Mouse (Mus musculus): Measurements from ENCODE around the gene Lemd1. TPM values are rescaled to one million over a fixed set of nuclear protein-coding genes. Genes with fewer than 3 reads are reported as not detected.
A peak's percentile ranks its signal among the peaks of the same experiment; 100 is the strongest.

The Lemd1 gene
- polyA plus RNA-seq, 1 experiment from 2014 or later = not detected

DNA sequence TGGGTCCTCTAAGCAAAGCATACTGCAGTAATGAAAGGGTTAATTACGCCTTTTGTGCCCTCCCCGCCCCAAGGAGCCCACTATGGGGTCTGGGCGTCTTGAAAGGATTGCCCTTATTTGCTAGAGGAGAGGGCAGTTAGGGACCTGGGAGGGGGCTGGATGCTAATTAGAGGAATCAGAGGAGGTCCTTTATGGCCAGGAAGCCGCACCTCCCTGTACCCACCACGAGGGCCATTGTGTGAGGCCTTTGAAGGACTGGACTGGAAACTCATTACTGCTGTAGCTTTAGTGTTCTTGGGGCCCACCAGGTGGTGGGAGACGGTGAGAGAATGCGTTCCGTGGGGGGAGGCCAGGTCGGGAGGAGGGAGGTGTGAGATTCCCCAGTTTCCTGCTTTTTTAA, 6.4 kb downstream of the Lemd1 start:
- no peaks in the 10 kb centered on the region for H3K27me3 ChIP-seq (replicated peaks; ENCODE audit: insufficient read depth, low read length)

DNA sequence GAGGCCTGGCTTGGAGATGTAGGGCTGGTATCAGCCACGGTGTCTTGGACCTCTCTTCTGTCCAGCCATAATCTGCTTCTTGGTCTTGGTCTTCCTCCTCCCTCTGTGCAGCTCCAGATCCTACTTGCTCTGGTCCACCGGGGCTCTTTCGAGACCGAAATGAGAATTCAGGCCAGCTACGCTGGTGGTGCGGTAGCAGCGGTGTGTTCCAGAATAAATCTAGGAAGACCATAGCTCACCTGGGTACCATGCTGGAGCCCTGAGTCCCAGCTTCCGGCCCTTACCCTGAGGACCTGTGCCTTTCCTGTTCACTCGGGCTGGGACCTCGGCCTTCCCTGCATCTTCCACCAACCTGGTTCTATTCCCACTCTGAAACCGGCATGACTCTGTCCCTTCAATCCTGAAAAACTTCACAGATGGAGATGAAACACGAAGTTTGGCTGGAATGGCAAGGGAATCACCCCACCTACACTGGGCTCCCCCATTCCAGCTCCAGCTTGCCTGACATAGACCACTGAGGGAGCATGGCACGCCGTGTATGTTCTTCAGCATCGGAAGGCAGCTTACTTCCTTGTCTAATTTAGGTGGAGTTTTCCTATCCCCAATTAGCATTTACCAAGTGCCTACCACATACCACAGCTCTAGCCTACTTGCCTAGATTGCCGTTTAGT, 7.3 kb downstream of the Lemd1 start:
- Histone ChIP-seq H3K9ac (replicated peaks; ENCODE audit: low read depth) (no peak overlapping the region), H3K4me1 (ENCODE audit: insufficient read depth, low read depth, low read length) (peaks cover 3% of the 10 kb centered on the region; the same call in 1 of the 2 replicates), H3K4me2 (replicated peaks; ENCODE audit: low read depth, low read length) (no peak overlapping the region), H3K27ac (ENCODE audit: low read length) (no peak overlapping the region), H3K9me3 (ENCODE audit: low read length) (no peaks in the 10 kb centered on the region), H3K4me3 (ENCODE audit: low read depth, low read length) (no peak overlapping the region), H3K36me3 (ENCODE audit: insufficient read depth, low read length) (no peaks in the 10 kb centered on the region), H3K27me3 (replicated peaks; ENCODE audit: insufficient read depth, low read length) (no peaks in the 10 kb centered on the region)
- WGBS = 83% methylated on average over 16 of the region's 16 CpGs
- TF ChIP-seq EP300 (IDR thresholded peaks at IDR 0.05) (no peak), CTCF (IDR thresholded peaks at IDR 0.05) (no peak)
- DNase-seq (ENCODE audit: low spot score) (no peak), ATAC-seq (no peak)

More for the DNA sequence above, 6.4 kb downstream of the Lemd1 start:
- peaks cover 3% of the 10 kb centered on the region; the same call in 1 of the 2 replicates for H3K4me1 ChIP-seq (ENCODE audit: insufficient read depth, low read depth, low read length)
- H3K36me3 ChIP-seq (ENCODE audit: insufficient read depth, low read length) = no peaks in the 10 kb centered on the region
- H3K27ac ChIP-seq (ENCODE audit: low read length) = no peak overlapping the region
- H3K4me2 ChIP-seq (replicated peaks; ENCODE audit: low read depth, low read length) = no peak overlapping the region
- no peak overlapping the region for H3K9ac ChIP-seq (replicated peaks; ENCODE audit: low read depth)
- WGBS = 24% methylated on average over 9 of the region's 9 CpGs
- ATAC-seq = no peak
- H3K9me3 ChIP-seq (ENCODE audit: low read length) = no peaks in the 10 kb centered on the region
- no peak for DNase-seq (ENCODE audit: low spot score)
- no peak for TF ChIP-seq CTCF (IDR thresholded peaks at IDR 0.05)
- TF ChIP-seq EP300 (IDR thresholded peaks at IDR 0.05) = no peak
- no peak overlapping the region for H3K4me3 ChIP-seq (ENCODE audit: low read depth, low read length)

DNA sequence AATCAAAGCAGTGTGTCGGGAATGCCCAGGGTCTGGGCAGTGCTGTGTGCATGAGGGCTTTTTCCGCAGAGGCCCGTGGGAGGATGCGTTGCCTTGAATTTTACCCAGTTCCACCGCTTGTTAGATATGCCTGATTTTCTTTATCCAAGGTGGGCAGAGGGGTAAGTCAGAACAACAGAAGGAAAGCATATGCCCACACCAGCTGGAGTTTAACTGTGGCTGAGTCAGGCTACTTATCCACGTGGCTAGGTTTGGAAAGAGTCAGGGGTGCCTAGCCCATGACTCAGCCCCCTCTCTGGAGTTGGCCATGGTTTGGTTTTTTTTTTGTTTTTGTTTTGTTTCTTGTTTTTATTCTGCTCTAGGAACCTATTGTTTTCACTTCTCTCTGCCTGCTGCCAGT, 8.0 kb downstream of the Lemd1 start:
- ATAC-seq (no peak), DNase-seq (ENCODE audit: low spot score) (no peak)
- WGBS = 80% methylated on average over 6 of the region's 6 CpGs
- no peak overlapping the region for H3K4me2 ChIP-seq (replicated peaks; ENCODE audit: low read depth, low read length)
- no peaks in the 10 kb centered on the region for H3K36me3 ChIP-seq (ENCODE audit: insufficient read depth, low read length)
- H3K4me3 ChIP-seq (ENCODE audit: low read depth, low read length) = no peak overlapping the region
- no peaks in the 10 kb centered on the region for H3K27me3 ChIP-seq (replicated peaks; ENCODE audit: insufficient read depth, low read length)
- TF ChIP-seq CTCF (IDR thresholded peaks at IDR 0.05) (no peak), EP300 (IDR thresholded peaks at IDR 0.05) (no peak)
- H3K4me1 ChIP-seq (ENCODE audit: insufficient read depth, low read depth, low read length) = peaks cover 3% of the 10 kb centered on the region; the same call in 1 of the 2 replicates
- no peaks in the 10 kb centered on the region for H3K9me3 ChIP-seq (ENCODE audit: low read length)
- no peak overlapping the region for H3K27ac ChIP-seq (ENCODE audit: low read length)
- no peak overlapping the region for H3K9ac ChIP-seq (replicated peaks; ENCODE audit: low read depth)

DNA sequence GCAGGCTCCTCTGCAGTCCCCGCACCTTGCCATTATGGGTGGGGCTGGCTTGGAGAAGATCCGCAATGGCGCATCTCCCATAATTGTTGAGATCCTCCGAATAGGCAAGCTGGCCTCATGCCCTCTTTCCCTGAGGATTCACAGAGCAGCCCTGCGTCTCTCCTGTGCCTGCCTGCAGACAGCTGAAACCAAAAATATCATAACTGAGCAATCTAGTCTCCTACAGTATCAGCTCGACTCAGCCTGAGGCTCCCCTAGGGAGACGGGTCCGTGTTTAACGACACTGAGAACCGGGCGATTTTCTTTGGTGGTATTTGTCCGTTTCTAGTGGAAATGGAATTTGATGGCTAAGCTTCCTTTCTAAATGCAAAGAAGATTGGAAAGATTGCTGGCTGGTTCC, 8.7 kb downstream of the Lemd1 start:
- Histone ChIP-seq H3K27ac (ENCODE audit: low read length) (no peak overlapping the region), H3K4me1 (ENCODE audit: insufficient read depth, low read depth, low read length) (peaks cover 3% of the 10 kb centered on the region; the same call in 1 of the 2 replicates), H3K9me3 (ENCODE audit: low read length) (no peaks in the 10 kb centered on the region), H3K4me2 (replicated peaks; ENCODE audit: low read depth, low read length) (no peak overlapping the region; the same call in 1 of the 2 replicates), H3K4me3 (ENCODE audit: low read depth, low read length) (no peak overlapping the region), H3K27me3 (replicated peaks; ENCODE audit: insufficient read depth, low read length) (no peaks in the 10 kb centered on the region), H3K9ac (replicated peaks; ENCODE audit: low read depth) (no peak overlapping the region), H3K36me3 (ENCODE audit: insufficient read depth, low read length) (no peaks in the 10 kb centered on the region)
- DNase-seq (ENCODE audit: low spot score) = no peak
- TF ChIP-seq CTCF (IDR thresholded peaks at IDR 0.05) = no peak
- no peak for TF ChIP-seq EP300 (IDR thresholded peaks at IDR 0.05)
- no peak for ATAC-seq
- WGBS = 20% methylated on average over 12 of the region's 12 CpGs

DNA sequence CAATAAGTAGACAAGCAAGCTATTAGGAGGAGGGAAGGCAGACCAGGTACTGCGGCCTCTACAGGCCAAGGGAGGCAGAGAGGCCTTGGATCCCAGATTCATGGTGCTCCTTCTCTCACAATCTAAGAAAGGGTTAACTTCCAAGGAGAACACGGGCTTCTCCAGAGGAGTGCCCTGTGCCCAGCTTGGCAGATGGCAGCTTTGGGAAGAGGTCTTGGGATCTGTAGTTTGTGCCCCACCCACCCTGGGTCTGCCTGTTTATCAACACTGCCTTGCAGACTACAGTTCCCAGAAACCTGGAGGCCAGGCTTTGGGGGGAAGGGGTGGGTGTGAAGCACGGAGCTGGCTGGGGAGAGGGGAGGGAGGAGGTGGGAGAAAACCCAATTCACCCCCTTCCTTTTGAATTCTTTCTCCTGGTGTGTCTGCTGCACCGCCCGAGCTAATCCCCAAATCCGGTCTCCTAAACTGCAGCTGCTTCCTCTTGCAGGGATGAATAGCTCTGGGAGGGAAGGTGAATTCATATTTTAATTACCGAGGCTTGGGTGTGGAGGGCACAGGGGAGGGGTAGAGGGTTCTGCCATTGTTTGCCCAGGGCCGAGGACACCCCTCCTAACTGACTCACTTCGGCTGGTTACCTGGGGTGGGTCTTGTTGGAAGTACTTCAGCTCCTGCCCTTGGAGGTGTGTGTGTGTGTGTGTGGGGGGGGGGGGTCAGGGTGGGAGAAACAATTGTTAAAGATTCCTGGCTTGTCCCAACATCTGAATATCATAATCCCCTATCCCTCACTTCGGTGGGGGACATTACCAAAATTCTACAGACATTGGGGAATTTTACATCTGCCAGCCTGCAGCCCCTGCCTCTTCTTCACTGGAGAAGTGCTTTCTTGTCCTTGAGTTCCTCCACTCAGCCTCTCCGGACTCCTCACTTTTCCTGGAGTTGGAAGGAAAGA, 9.6 kb downstream of the Lemd1 start:
- Histone ChIP-seq H3K27ac (ENCODE audit: low read length) (no peak overlapping the region), H3K27me3 (replicated peaks; ENCODE audit: insufficient read depth, low read length) (no peaks in the 10 kb centered on the region), H3K4me1 (ENCODE audit: insufficient read depth, low read depth, low read length) (peaks cover 5% of the 10 kb centered on the region; the same call in 1 of the 2 replicates), H3K4me3 (ENCODE audit: low read depth, low read length) (no peak overlapping the region), H3K36me3 (ENCODE audit: insufficient read depth, low read length) (no peaks in the 10 kb centered on the region), H3K9me3 (ENCODE audit: low read length) (no peaks in the 10 kb centered on the region), H3K4me2 (replicated peaks; ENCODE audit: low read depth, low read length) (no peak overlapping the region; the same call in 1 of the 2 replicates), H3K9ac (replicated peaks; ENCODE audit: low read depth) (no peak overlapping the region)
- peak; percentile 72 for ATAC-seq
- peak; percentile 47 for DNase-seq (ENCODE audit: low spot score)
- TF ChIP-seq CTCF (IDR thresholded peaks at IDR 0.05) (peak; percentile 42; the same call in 1 of the 2 replicates), EP300 (IDR thresholded peaks at IDR 0.05) (no peak)
- 16% methylated on average over 11 of the region's 11 CpGs for WGBS

DNA sequence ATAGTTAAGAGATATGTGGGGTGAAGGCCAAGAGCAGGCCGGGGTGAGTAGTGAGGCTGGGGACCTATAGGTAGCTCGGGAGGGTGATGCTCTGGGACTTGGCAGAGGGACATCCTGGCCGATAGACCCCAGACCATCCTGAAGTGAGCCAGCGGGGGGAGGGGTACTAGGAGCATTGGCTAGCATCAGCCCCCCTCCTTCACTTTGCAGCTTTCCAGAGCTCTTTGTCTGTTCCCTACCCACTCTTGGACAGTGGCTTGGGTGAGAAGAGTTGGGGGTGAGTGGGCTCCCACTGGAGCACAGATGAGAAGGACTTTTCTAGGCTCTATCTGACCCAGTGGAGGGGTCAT, 10.3 kb downstream of the Lemd1 start:
- Histone ChIP-seq H3K4me3 (ENCODE audit: low read depth, low read length) (no peak overlapping the region), H3K27me3 (replicated peaks; ENCODE audit: insufficient read depth, low read length) (no peaks in the 10 kb centered on the region), H3K9me3 (ENCODE audit: low read length) (no peaks in the 10 kb centered on the region), H3K27ac (ENCODE audit: low read length) (no peak overlapping the region), H3K4me1 (ENCODE audit: insufficient read depth, low read depth, low read length) (peaks cover 8% of the 10 kb centered on the region; the same call in 1 of the 2 replicates), H3K9ac (replicated peaks; ENCODE audit: low read depth) (no peak overlapping the region), H3K36me3 (ENCODE audit: insufficient read depth, low read length) (no peaks in the 10 kb centered on the region), H3K4me2 (replicated peaks; ENCODE audit: low read depth, low read length) (no peak overlapping the region)
- DNase-seq (ENCODE audit: low spot score) (no peak), ATAC-seq (no peak)
- no peak for TF ChIP-seq EP300 (IDR thresholded peaks at IDR 0.05)
- no peak for TF ChIP-seq CTCF (IDR thresholded peaks at IDR 0.05)
- 32% methylated on average over 4 of the region's 4 CpGs for WGBS

All from lung, postnatal 0 days (tissue).